Mouse (Mus musculus) heart, embryonic 12.5 days (tissue): ENCODE data around the gene Dync1i1. TPM values are rescaled to one million over a fixed set of nuclear protein-coding genes. Genes with fewer than 3 reads are reported as not detected.
A peak's percentile ranks its signal among the peaks of the same experiment; 100 is the strongest.

Source experiments
- ATAC-seq: fragments of 200-750 bp; cut with Nextera tagmentation; 2 replicates; pipeline ENCODE4 v1.8.0; 2017; ENCODE audit warnings: moderate TSS enrichment, moderate library complexity; ENCODE audit not compliant: insufficient number of reproducible peaks, low FRiP score
- H3K27ac ChIP-seq: fragments of 300-500 bp; sonication (generic); 2 replicates; pipeline ENCODE4 v1.5.1; 2016; ENCODE audit warnings: mild to moderate bottlenecking, moderate library complexity; ENCODE audit not compliant: poor library complexity, severe bottlenecking
- H3K27me3 ChIP-seq: fragments of 300-500 bp; sonication (generic); replicated peaks from 2 replicates; pipeline ENCODE4 v1.6.1; 2016; ENCODE audit warnings: mild to moderate bottlenecking, moderate library complexity
- H3K36me3 ChIP-seq: fragments of 300-500 bp; sonication (generic); 2 replicates; pipeline ENCODE4 v1.6.1; 2016; ENCODE audit warnings: mild to moderate bottlenecking, moderate library complexity
- H3K4me1 ChIP-seq: fragments of 300-500 bp; sonication (generic); replicated peaks from 2 replicates; pipeline ENCODE4 v1.6.1; 2016; ENCODE audit warnings: mild to moderate bottlenecking
- H3K4me2 ChIP-seq: fragments of 300-500 bp; sonication (generic); 2 replicates; pipeline ENCODE4 v1.6.1; 2016; ENCODE audit warnings: mild to moderate bottlenecking, moderate library complexity
- H3K4me3 ChIP-seq: fragments of 300-500 bp; sonication (generic); 2 replicates; pipeline ENCODE4 v1.5.1; 2016; ENCODE audit warnings: mild to moderate bottlenecking
- H3K9ac ChIP-seq: fragments of 300-500 bp; sonication (generic); 2 replicates; pipeline ENCODE4 v1.6.1; 2016; ENCODE audit warnings: mild to moderate bottlenecking, moderate library complexity
- H3K9me3 ChIP-seq: fragments of 300-500 bp; sonication (generic); replicated peaks from 2 replicates; pipeline ENCODE4 v1.6.1; 2016; ENCODE audit warnings: mild to moderate bottlenecking, moderate library complexity
- WGBS: fragments of 180-500 bp; shearing (Covaris S2); methylation state at CpG from one replicate; pipeline ENCODE4 v1.1.7; 2016; 5-methylcytosine and 5-hydroxymethylcytosine counted together
- polyA plus RNA-seq: library from polyadenylated mRNA; unstranded; fragments of >200 nt; fragmentation: Nextera tagmentation; extraction: Ambion mirVana; gene quantifications from 2 replicates; pipeline ENCODE4 v1.2.1, GENCODE M21; 2016

Dync1i1 gene
- polyA plus RNA-seq, 1 experiment from 2014 or later = 3.0 TPM

- Histone ChIP-seq H3K4me2 (no peak overlapping the region), H3K9ac (no peak overlapping the region), H3K4me1 (no peaks in the 10 kb centered on the region), H3K36me3 (no peaks in the 10 kb centered on the region), H3K27ac (no peak overlapping the region), H3K4me3 (no peak overlapping the region), H3K27me3 (0 out of 2 replicates have a peak, but pooled peaks cover 6% of the 10 kb centered on the region), H3K9me3 (peaks cover 9% of the 10 kb centered on the region; the same call in 1 of the 2 replicates)
- no peak for ATAC-seq
- WGBS = 50% methylated on average over 6 of the region's 6 CpGs
Observed at GRCm38 (mm10) chr6:5855526-5855925, 130.1 kb downstream of the Dync1i1 start.

- Histone ChIP-seq H3K4me1 (no peaks in the 10 kb centered on the region), H3K4me3 (peak overlapping the region; percentile 25; the same call in 1 of the 2 replicates), H3K9ac (no peak overlapping the region), H3K27me3 (0 out of 2 replicates have a peak, but pooled peaks cover 6% of the 10 kb centered on the region), H3K9me3 (no peaks in the 10 kb centered on the region), H3K36me3 (no peaks in the 10 kb centered on the region), H3K4me2 (peak overlapping the region; percentile 49), H3K27ac (no peak overlapping the region)
- 13% methylated on average over 12 of the region's 12 CpGs for WGBS
- no peak for ATAC-seq
Observed at GRCm38 (mm10) chr6:5858371-5858770, 132.9 kb downstream of the Dync1i1 start.

GRCm38 (mm10) chr6:5858901-5859598 lies 133.6 kb downstream of the Dync1i1 start:
- 64% methylated on average over 20 of the region's 20 CpGs for WGBS
- Histone ChIP-seq H3K4me3 (no peak overlapping the region), H3K27me3 (0 out of 2 replicates have a peak, but pooled peaks cover 6% of the 10 kb centered on the region), H3K9me3 (no peaks in the 10 kb centered on the region), H3K36me3 (no peaks in the 10 kb centered on the region), H3K27ac (no peak overlapping the region), H3K4me2 (no peak overlapping the region), H3K9ac (no peak overlapping the region), H3K4me1 (no peaks in the 10 kb centered on the region)
- no peak for ATAC-seq

GRCm38 (mm10) chr6:5859630-5860029 lies 134.2 kb downstream of the Dync1i1 start:
- H3K9ac ChIP-seq = no peak overlapping the region
- H3K27ac ChIP-seq = no peak overlapping the region
- no peak overlapping the region for H3K4me2 ChIP-seq
- no peaks in the 10 kb centered on the region for H3K36me3 ChIP-seq
- no peaks in the 10 kb centered on the region for H3K9me3 ChIP-seq
- H3K27me3 ChIP-seq = 0 out of 2 replicates have a peak, but pooled peaks cover 6% of the 10 kb centered on the region
- no peak overlapping the region for H3K4me3 ChIP-seq
- no peak for ATAC-seq
- no peaks in the 10 kb centered on the region for H3K4me1 ChIP-seq
- WGBS = 54% methylated on average over 8 of the region's 8 CpGs

- Histone ChIP-seq H3K36me3 (no peaks in the 10 kb centered on the region), H3K4me1 (peaks cover 2% of the 10 kb centered on the region), H3K9me3 (no peaks in the 10 kb centered on the region), H3K27ac (no peak overlapping the region), H3K4me2 (no peak overlapping the region), H3K4me3 (no peak overlapping the region), H3K27me3 (no peaks in the 10 kb centered on the region), H3K9ac (no peak overlapping the region)
- no peak for ATAC-seq
- WGBS = 79% methylated on average over 5 of the region's 5 CpGs
Observed at GRCm38 (mm10) chr6:5866091-5866490, 140.7 kb downstream of the Dync1i1 start.

- no peak for ATAC-seq
- Histone ChIP-seq H3K4me2 (no peak overlapping the region), H3K36me3 (no peaks in the 10 kb centered on the region), H3K9ac (no peak overlapping the region), H3K9me3 (no peaks in the 10 kb centered on the region), H3K4me1 (peaks cover 13% of the 10 kb centered on the region), H3K27ac (no peak overlapping the region), H3K4me3 (no peak overlapping the region), H3K27me3 (no peaks in the 10 kb centered on the region)
- WGBS = 87% methylated on average over 4 of the region's 4 CpGs
Observed at GRCm38 (mm10) chr6:5867221-5867620, 141.8 kb downstream of the Dync1i1 start.

GRCm38 (mm10) chr6:5871060-5871459 lies 145.6 kb downstream of the Dync1i1 start:
- Histone ChIP-seq H3K4me2 (no peak overlapping the region), H3K27ac (no peak overlapping the region), H3K4me1 (peaks cover 16% of the 10 kb centered on the region), H3K9ac (no peak overlapping the region), H3K4me3 (no peak overlapping the region), H3K36me3 (no peaks in the 10 kb centered on the region), H3K9me3 (no peaks in the 10 kb centered on the region), H3K27me3 (no peaks in the 10 kb centered on the region)
- WGBS = 25% methylated on average over 5 of the region's 5 CpGs
- no peak for ATAC-seq

- H3K9ac ChIP-seq = no peak overlapping the region
- ATAC-seq = no peak
- peak overlapping the region; percentile 37; the same call in 1 of the 2 replicates for H3K4me2 ChIP-seq
- H3K4me1 ChIP-seq = peaks cover 16% of the 10 kb centered on the region
- no peak overlapping the region for H3K27ac ChIP-seq
- 58% methylated on average over 15 of the region's 15 CpGs for WGBS
- H3K9me3 ChIP-seq = no peaks in the 10 kb centered on the region
- H3K27me3 ChIP-seq = no peaks in the 10 kb centered on the region
- no peaks in the 10 kb centered on the region for H3K36me3 ChIP-seq
- H3K4me3 ChIP-seq = no peak overlapping the region
Observed at GRCm38 (mm10) chr6:5871581-5872298, 146.3 kb downstream of the Dync1i1 start.

- 0 out of 2 replicates have a peak, but pooled peaks cover 6% of the 10 kb centered on the region for H3K4me1 ChIP-seq
- no peak for ATAC-seq
- no peaks in the 10 kb centered on the region for H3K9me3 ChIP-seq
- no peak overlapping the region for H3K4me3 ChIP-seq
- WGBS = 76% methylated on average over 6 of the region's 6 CpGs
- H3K4me2 ChIP-seq = no peak overlapping the region
- H3K27me3 ChIP-seq = no peaks in the 10 kb centered on the region
- no peak overlapping the region for H3K9ac ChIP-seq
- no peak overlapping the region for H3K27ac ChIP-seq
- no peaks in the 10 kb centered on the region for H3K36me3 ChIP-seq
Observed at GRCm38 (mm10) chr6:5889341-5889740, 163.9 kb downstream of the Dync1i1 start.

- Histone ChIP-seq H3K27ac (no peak overlapping the region), H3K9me3 (no peaks in the 10 kb centered on the region), H3K4me2 (no peak overlapping the region), H3K4me3 (no peak overlapping the region), H3K4me1 (no peaks in the 10 kb centered on the region), H3K9ac (no peak overlapping the region), H3K27me3 (no peaks in the 10 kb centered on the region), H3K36me3 (no peaks in the 10 kb centered on the region)
- no peak for ATAC-seq
- 62% methylated on average over 7 of the region's 7 CpGs for WGBS
Observed at GRCm38 (mm10) chr6:5911295-5911694, 185.9 kb downstream of the Dync1i1 start.

- Histone ChIP-seq H3K36me3 (no peaks in the 10 kb centered on the region), H3K9ac (no peak overlapping the region), H3K4me3 (no peak overlapping the region), H3K4me1 (no peaks in the 10 kb centered on the region), H3K9me3 (no peaks in the 10 kb centered on the region), H3K4me2 (no peak overlapping the region), H3K27me3 (no peaks in the 10 kb centered on the region), H3K27ac (no peak overlapping the region)
- ATAC-seq = no peak
- WGBS = 70% methylated on average over 2 of the region's 2 CpGs
Observed at GRCm38 (mm10) chr6:5915028-5915427, 189.6 kb downstream of the Dync1i1 start.
